Mouse (Mus musculus) cerebellum, adult 9-11 months (tissue): ENCODE measurements around the gene Scyl2.
"Not testable (repeated sequence)": the region's sequence is repeated elsewhere in the genome, so short reads cannot be mapped to it uniquely, and the experiment has no call there.

Experiments
- DNase-seq: peaks from one replicate; pipeline ENCODE4 v3.0.0; 2022

The Scyl2 gene

GRCm38 (mm10) chr10:89678054-89678453 is 8.0 kb downstream of the Scyl2 start:
- DNase-seq: no peak

- DNase-seq: peak; percentile 35
These were observed 9.5 kb downstream of the Scyl2 start for GRCm38 (mm10) chr10:89676609-89677008.

GRCm38 (mm10) chr10:89670371-89670770 is 15.7 kb downstream of the Scyl2 start:
- not testable (repeated sequence) for DNase-seq

GRCm38 (mm10) chr10:89667571-89667970 is 18.5 kb downstream of the Scyl2 start:
- DNase-seq: no peak

GRCm38 (mm10) chr10:89665679-89666078 is 20.4 kb downstream of the Scyl2 start:
- peak; percentile 80 for DNase-seq

GRCm38 (mm10) chr10:89664977-89665645 is 21.0 kb downstream of the Scyl2 start:
- no peak for DNase-seq

- DNase-seq: peak; percentile 72
These were observed 29.7 kb downstream of the Scyl2 start for GRCm38 (mm10) chr10:89656366-89656765.

GRCm38 (mm10) chr10:89652912-89653311 is 33.2 kb downstream of the Scyl2 start:
- no peak for DNase-seq

GRCm38 (mm10) chr10:89651691-89652090 is 34.4 kb downstream of the Scyl2 start:
- no peak for DNase-seq

- no peak for DNase-seq
These were observed 39.2 kb downstream of the Scyl2 start for GRCm38 (mm10) chr10:89646918-89647317.

GRCm38 (mm10) chr10:89637001-89637400 is 49.1 kb downstream of the Scyl2 start:
- DNase-seq: no peak

GRCm38 (mm10) chr10:89635018-89635417 is 51.1 kb downstream of the Scyl2 start:
- DNase-seq: peak; percentile 68

- no peak for DNase-seq
These were observed 52.2 kb downstream of the Scyl2 start for GRCm38 (mm10) chr10:89633736-89634426.

GRCm38 (mm10) chr10:89633121-89633520 is 53.0 kb downstream of the Scyl2 start:
- DNase-seq: no peak

- DNase-seq: no peak
These were observed 54.3 kb downstream of the Scyl2 start for GRCm38 (mm10) chr10:89631831-89632230.

GRCm38 (mm10) chr10:89630564-89630963 is 55.5 kb downstream of the Scyl2 start:
- DNase-seq: no peak

- peak; percentile 18 for DNase-seq
These were observed 56.0 kb downstream of the Scyl2 start for GRCm38 (mm10) chr10:89630052-89630451.

- no peak for DNase-seq
These were observed 59.4 kb downstream of the Scyl2 start for GRCm38 (mm10) chr10:89626714-89627113.

- no peak for DNase-seq
These were observed 61.9 kb downstream of the Scyl2 start for GRCm38 (mm10) chr10:89624196-89624595.

GRCm38 (mm10) chr10:89621129-89621528 is 65.0 kb downstream of the Scyl2 start, which contains the start of gene Slc17a8:
TSS of gene Slc17a8 (minus strand) at chr10:89621253.
- no peak for DNase-seq

GRCm38 (mm10) chr10:89599311-89599710 is 86.8 kb downstream of the Scyl2 start:
- no peak for DNase-seq

GRCm38 (mm10) chr10:89597275-89597674 is 88.8 kb downstream of the Scyl2 start:
- DNase-seq: no peak

GRCm38 (mm10) chr10:89595935-89596334 is 90.2 kb downstream of the Scyl2 start:
- no peak for DNase-seq

- no peak for DNase-seq
These were observed 90.6 kb downstream of the Scyl2 start for GRCm38 (mm10) chr10:89595514-89595913.
